ENCODE assay signal across 8 mouse cellular contexts in the genomic region with DNA sequence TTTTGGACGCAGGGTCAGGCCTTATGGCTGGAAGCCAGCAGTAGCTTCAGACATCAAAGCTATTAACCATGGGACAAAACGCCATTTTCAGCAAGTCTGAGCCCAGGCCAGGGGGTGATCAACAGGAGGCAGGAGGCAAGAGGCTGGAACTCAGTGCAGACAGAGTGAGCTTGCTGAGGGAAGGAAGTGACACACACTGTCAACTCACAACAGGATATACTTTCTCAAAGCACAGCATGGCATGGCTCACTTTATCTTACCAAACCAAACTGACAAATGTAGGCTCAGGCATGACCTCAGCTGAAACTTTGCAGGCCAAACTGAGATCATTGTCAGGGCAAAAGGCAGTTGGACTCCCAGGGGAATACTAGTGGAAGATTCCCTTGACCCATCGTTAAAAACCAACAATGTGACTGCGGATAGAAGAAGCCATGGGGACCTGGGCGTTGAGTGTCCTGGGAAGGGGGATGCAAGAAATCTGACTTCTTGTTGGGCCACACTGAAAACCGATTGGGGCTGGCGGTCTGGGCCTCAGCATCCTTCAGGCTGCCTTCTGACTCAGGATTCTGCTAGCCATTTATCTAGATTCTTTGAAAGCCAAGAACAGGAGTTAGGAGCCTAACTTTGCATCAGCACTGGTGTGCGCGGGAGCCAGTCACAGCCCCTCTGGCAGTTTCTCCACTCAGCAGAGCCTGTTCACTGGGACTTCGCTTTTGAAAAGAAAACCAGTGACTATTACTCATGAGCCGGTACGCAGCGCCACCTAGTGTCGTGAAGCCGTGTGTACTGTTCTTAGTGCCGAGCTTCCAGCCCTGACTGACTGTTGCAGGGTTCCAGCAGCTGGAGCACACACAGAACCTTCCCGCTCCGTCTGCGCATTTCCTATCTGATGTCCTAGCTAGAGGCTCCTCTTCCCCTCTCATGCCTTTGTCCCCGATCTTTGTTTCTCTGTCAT.
DNase-seq lines count a peak whose midpoint lies in the region; ATAC-seq lines count a peak whose summit lies in the region.

No protein-coding gene starts in this region.

- no peaks in the 10 kb centered on the region for H3K36me3 ChIP-seq in embryonic facial prominence, embryonic 10.5 days (replicated peaks)
- no peaks in the 10 kb centered on the region for H3K36me3 ChIP-seq in midbrain, embryonic 11.5 days (ENCODE audit: control insufficient read depth, insufficient read depth, low read length)

- peak; percentile 92 for DNase-seq in adrenal gland, postnatal 14 days
- peak; percentile 91 for DNase-seq in embryonic facial prominence, embryonic 10.5 days (ENCODE audit: low spot score)
- peak; percentile 97 for DNase-seq in heart, adult 11 months
- DNase-seq in kidney, adult 11 months = peak; percentile 71
- DNase-seq in left cerebral cortex, postnatal 4 days = peak; percentile 89
- peak; percentile 99 for DNase-seq in midbrain, embryonic 11.5 days (ENCODE audit: low spot score, missing footprints)
- peak; percentile 95 for DNase-seq in right cerebral cortex, postnatal 4 days
- peak; percentile 69 for DNase-seq in yolk sac, embryonic 10.5 days (ENCODE audit: low spot score)

- peaks cover 19% of the 10 kb centered on the region for H3K4me1 ChIP-seq in embryonic facial prominence, embryonic 10.5 days
- H3K4me1 ChIP-seq in midbrain, embryonic 11.5 days (ENCODE audit: control insufficient read depth, insufficient read depth, low read length) = no peaks in the 10 kb centered on the region

- H3K4me3 ChIP-seq in embryonic facial prominence, embryonic 10.5 days = 0 out of 2 replicates have a peak overlapping the region, but pooled peaks have one; percentile 2
- no peak overlapping the region for H3K4me3 ChIP-seq in midbrain, embryonic 11.5 days (ENCODE audit: low read depth, low read length)

- H3K9me3 ChIP-seq in embryonic facial prominence, embryonic 10.5 days = no peaks in the 10 kb centered on the region
- no peaks in the 10 kb centered on the region for H3K9me3 ChIP-seq in midbrain, embryonic 11.5 days (ENCODE audit: control insufficient read depth, low read length)

- WGBS in embryonic facial prominence, embryonic 10.5 days = 22% methylated on average over 20 of the region's 20 CpGs
- 23% methylated on average over 20 of the region's 20 CpGs for WGBS in midbrain, embryonic 11.5 days

- peak; percentile 79 for ATAC-seq in midbrain, embryonic 11.5 days (ENCODE audit: low FRiP score)

- H3K27ac ChIP-seq in embryonic facial prominence, embryonic 10.5 days (replicated peaks) = no peak overlapping the region; the same call in 1 of the 2 replicates
- no peak overlapping the region for H3K27ac ChIP-seq in midbrain, embryonic 11.5 days (ENCODE audit: low read depth, low read length)

- H3K27me3 ChIP-seq in embryonic facial prominence, embryonic 10.5 days (replicated peaks; ENCODE audit: low read depth, poor library complexity, severe bottlenecking) = no peaks in the 10 kb centered on the region
- H3K27me3 ChIP-seq in midbrain, embryonic 11.5 days (ENCODE audit: control insufficient read depth, insufficient read depth, low read length) = no peaks in the 10 kb centered on the region

- intact Hi-C loops in left cerebral cortex, postnatal 4 days (cut with DNase I) = loop anchor here (5.0 kb wide), 1 partner anchor 237 kb away; no protein-coding TSS in a partner anchor

- 0 out of 2 replicates have a peak overlapping the region, but pooled peaks have one; percentile 38 for H3K9ac ChIP-seq in midbrain, embryonic 11.5 days (ENCODE audit: low read length)

- no peak overlapping the region for H3K4me2 ChIP-seq in midbrain, embryonic 11.5 days
